Mouse (Mus musculus): Measurements from ENCODE around the gene Gm10486.
"Not testable (repeated sequence)": the region's sequence is repeated elsewhere in the genome, so short reads cannot be mapped to it uniquely, and the experiment has no call there.

Gene Gm10486

DNA sequence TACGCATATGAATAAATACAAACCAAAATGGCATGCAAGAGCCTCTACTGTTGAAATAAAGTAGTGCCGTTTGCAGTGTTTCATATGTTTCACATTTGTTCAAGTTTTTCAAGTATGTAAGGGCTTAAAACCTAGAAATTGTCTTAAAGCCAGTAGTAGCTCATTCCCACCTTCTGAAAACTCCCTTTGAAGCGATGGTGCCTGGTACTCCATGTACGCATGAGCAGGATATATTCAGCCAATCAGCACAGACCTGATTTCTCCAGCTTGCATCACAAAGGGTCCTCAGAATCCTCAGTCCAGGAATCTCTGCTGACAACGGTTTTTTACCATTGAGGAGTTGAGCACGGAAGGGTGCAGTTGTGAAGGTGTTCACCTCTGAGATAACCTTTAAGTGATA, at the start of gene Gm10486:
Gm10486 (plus strand) TSS at position 301 of the 400 bp plus-strand sequence.
- DNase-seq (ENCODE audit: low spot score in 2 of 2) = not testable (repeated sequence)

All from natural killer cell, adult 2 months (primary cell).